Mouse (Mus musculus) embryonic facial prominence, embryonic 13.5 days (tissue): ENCODE measurements around the gene Nip7. TPM values are rescaled to one million over a fixed set of nuclear protein-coding genes. Genes with fewer than 3 reads are reported as not detected.
A peak's percentile ranks its signal among the peaks of the same experiment; 100 is the strongest.
"Not testable (repeated sequence)": the region's sequence is repeated elsewhere in the genome, so short reads cannot be mapped to it uniquely, and the experiment has no call there.

Source experiments
- ATAC-seq: fragments of 200-750 bp; cut with Nextera tagmentation; 2 replicates; pipeline ENCODE4 v1.8.0; 2017; ENCODE audit warnings: low read depth; ENCODE audit not compliant: insufficient number of reproducible peaks, insufficient read depth, low FRiP score, low TSS enrichment
- H3K27ac ChIP-seq: fragments of 300-500 bp; sonication (generic); 2 replicates; pipeline ENCODE4 v1.5.1; 2015; ENCODE audit warnings: moderate library complexity, mild to moderate bottlenecking, inconsistent platforms
- H3K27me3 ChIP-seq: fragments of 300-500 bp; sonication (generic); 2 replicates; pipeline ENCODE4 v1.6.1; 2015; ENCODE audit warnings: mild to moderate bottlenecking, inconsistent platforms
- H3K36me3 ChIP-seq: fragments of 300-500 bp; sonication (generic); 2 replicates; pipeline ENCODE4 v1.6.1; 2015; ENCODE audit warnings: mild to moderate bottlenecking, inconsistent platforms
- H3K4me1 ChIP-seq: fragments of 300-500 bp; sonication (generic); 2 replicates; pipeline ENCODE4 v1.6.1; 2015; ENCODE audit warnings: inconsistent platforms
- H3K4me2 ChIP-seq: fragments of 300-500 bp; sonication (generic); 2 replicates; pipeline ENCODE4 v1.6.1; 2015; ENCODE audit warnings: moderate library complexity, mild to moderate bottlenecking, inconsistent platforms
- H3K4me3 ChIP-seq: fragments of 300-500 bp; sonication (generic); 2 replicates; pipeline ENCODE4 v1.5.1; 2015; ENCODE audit warnings: mild to moderate bottlenecking, inconsistent platforms
- H3K9ac ChIP-seq: fragments of 300-500 bp; sonication (generic); 2 replicates; pipeline ENCODE4 v1.6.1; 2015; ENCODE audit warnings: mild to moderate bottlenecking, inconsistent platforms
- H3K9me3 ChIP-seq: fragments of 300-500 bp; sonication (generic); 2 replicates; pipeline ENCODE4 v1.6.1; 2016; ENCODE audit warnings: inconsistent platforms
- WGBS: fragments of 180-500 bp; shearing (Covaris S2); methylation state at CpG from one replicate; pipeline ENCODE4 v1.1.7; 2015; ENCODE audit warnings: mixed read lengths; 5-methylcytosine and 5-hydroxymethylcytosine counted together
- polyA plus RNA-seq: library from polyadenylated mRNA; unstranded; fragments of >200 nt; fragmentation: Nextera tagmentation; extraction: Ambion mirVana; gene quantifications from 2 replicates; pipeline ENCODE4 v1.2.1, GENCODE M21; 2015

The Nip7 gene
- polyA plus RNA-seq, result 87.2 and 109 TPM in 2 replicates

DNA sequence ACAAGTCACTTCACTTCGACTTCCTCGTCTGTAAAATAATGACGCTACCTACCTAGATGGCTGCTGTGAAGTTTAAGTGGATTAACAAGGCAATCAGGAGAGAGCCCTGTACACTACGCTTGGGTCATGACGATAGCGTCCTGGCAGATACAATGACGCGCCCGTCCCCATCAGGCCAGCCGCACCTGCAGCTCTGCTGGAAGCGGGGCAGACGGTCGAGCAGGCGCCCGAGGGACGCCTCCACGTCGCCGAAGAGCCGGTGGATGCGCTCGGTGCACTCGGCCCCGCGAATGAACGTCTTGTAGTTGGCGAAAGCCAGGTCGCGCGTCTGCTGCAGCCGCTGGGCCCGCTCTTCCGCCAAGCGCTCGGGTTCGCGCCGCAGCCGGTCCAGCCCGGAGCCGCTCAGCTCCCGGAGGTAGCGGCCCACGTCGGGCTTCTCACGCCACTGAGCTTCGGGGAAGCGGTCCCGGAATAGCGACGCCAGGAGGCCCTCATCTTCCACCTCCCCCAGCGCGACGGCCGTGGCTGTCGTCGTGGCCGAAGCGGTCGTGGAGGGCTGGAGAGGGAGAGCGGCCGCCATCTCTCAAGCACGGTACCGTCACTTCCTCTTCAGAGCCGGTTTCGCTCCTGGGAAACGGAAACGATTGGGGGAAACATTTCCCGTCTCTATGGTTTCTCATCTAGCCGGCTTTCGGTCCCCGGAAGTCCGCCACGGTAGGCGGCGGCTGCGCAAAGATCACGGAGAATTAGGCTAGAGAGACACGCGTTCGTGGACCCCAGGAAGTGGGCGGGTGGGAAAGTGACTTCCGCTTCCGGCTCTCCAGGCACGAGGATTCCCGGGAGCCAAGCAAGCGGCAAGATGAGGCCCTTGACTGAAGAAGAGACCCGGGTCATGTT, at the start of gene Nip7, which contains the start of gene Cog8:
TSS of gene Nip7 (plus strand) at position 802 of the 897 bp plus-strand sequence.
TSS of gene Cog8 (minus strand) at position 614 of the 897 bp plus-strand sequence.
- peaks cover 24% of the 10 kb centered on the region for H3K4me1 ChIP-seq
- H3K4me2 ChIP-seq, result peak within 1 kb of the TSS; percentile 97
- H3K9ac ChIP-seq, result peak within 1 kb of the TSS; percentile 89
- peak within 1 kb of the TSS; percentile 60 for H3K27ac ChIP-seq
- ATAC-seq, result peak; percentile 89
- H3K4me3 ChIP-seq, result peak within 1 kb of the TSS; percentile 98
- under 1% methylated on average over 88 of the region's 88 CpGs for WGBS
- peaks cover 57% of the 10 kb centered on the region for H3K36me3 ChIP-seq
- H3K9me3 ChIP-seq, result no peaks in the 10 kb centered on the region
- no peaks in the 10 kb centered on the region for H3K27me3 ChIP-seq

DNA sequence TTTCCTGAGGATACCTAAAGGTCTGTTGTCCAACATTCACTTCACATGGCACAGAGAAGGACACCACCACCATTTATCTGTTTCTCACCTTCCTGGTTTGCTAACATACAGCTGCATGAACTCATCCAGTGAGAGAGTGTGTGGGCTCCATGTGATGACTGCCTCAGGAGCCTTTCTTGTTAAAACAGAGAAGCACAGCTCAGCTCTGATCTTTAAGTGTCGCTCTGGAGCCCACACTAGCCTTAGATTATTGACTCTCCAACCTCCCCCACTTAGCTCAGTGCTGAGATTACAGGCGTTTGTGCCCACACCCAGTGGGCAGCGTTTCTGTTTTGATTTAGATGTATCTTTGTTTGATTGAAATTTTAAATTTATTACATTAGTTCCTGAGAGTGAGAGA, 48.9 kb upstream of the Nip7 start:
- Histone ChIP-seq H3K9ac (no peak overlapping the region), H3K36me3 (peaks cover 64% of the 10 kb centered on the region), H3K4me3 (no peak overlapping the region), H3K4me1 (no peaks in the 10 kb centered on the region), H3K27me3 (no peaks in the 10 kb centered on the region), H3K4me2 (no peak overlapping the region), H3K9me3 (no peaks in the 10 kb centered on the region), H3K27ac (no peak overlapping the region)
- WGBS, result 84% methylated on average over 3 of the region's 3 CpGs
- ATAC-seq, result no peak

DNA sequence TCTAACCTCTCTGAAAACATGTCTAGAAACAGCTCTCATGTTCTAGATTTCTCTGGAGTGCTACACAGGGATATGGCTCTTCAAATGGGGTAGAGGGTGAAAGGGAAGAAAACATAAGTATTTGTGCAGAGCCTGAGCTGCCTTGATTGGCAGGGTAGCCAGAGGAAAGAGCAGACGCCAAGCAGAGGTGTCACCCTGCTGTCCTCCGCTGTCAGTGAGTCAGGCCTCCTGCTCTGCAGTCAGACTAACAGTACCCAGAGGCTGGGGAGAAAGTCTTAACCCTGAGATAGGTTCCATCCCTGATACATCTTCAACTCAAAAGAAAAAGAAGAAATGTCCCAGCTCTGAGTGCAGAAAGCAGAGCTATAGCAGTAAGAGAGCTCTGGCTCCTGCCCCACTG, 44.0 kb upstream of the Nip7 start:
- Histone ChIP-seq H3K4me3 (no peak overlapping the region), H3K36me3 (peaks cover 39% of the 10 kb centered on the region)
- WGBS, result 79% methylated on average over 2 of the region's 2 CpGs

GRCm38 (mm10) chr8:107014915-107015314, 41.8 kb upstream of the Nip7 start:
- 89% methylated on average over 1 of the region's 1 CpGs for WGBS
- no peak for ATAC-seq
- Histone ChIP-seq H3K4me3 (no peak overlapping the region), H3K4me1 (no peaks in the 10 kb centered on the region), H3K27me3 (no peaks in the 10 kb centered on the region), H3K4me2 (no peak overlapping the region), H3K27ac (no peak overlapping the region), H3K9ac (no peak overlapping the region), H3K36me3 (peaks cover 28% of the 10 kb centered on the region), H3K9me3 (no peaks in the 10 kb centered on the region)

More for the DNA sequence above, 44.0 kb upstream of the Nip7 start:
- H3K4me1 ChIP-seq, result no peaks in the 10 kb centered on the region
- H3K27ac ChIP-seq, result no peak overlapping the region
- no peaks in the 10 kb centered on the region for H3K9me3 ChIP-seq
- no peak for ATAC-seq
- H3K9ac ChIP-seq, result no peak overlapping the region
- no peaks in the 10 kb centered on the region for H3K27me3 ChIP-seq
- no peak overlapping the region for H3K4me2 ChIP-seq

DNA sequence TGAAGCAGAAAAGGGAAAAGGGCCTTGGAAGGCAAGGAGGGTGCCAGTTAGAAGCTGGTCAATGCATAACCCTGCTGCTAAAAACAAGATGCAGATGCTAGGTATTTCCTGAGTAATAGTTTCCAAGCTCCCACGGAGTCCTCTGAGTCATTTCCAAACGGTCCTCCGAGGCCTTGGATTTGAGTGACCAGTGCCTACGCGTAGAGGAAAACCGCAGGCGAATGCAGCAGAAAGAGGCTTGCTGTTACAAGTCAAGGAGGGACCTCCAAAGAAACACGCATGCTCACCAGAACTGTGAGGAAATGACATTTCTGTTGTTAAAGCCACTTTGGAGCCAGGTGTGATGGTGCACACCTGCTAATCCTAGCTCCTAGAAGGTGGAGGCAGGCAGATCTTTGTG, 33.2 kb upstream of the Nip7 start:
- H3K36me3 ChIP-seq, result no peaks in the 10 kb centered on the region
- H3K4me3 ChIP-seq, result no peak overlapping the region
- H3K27me3 ChIP-seq, result no peaks in the 10 kb centered on the region
- H3K4me2 ChIP-seq, result no peak overlapping the region
- H3K27ac ChIP-seq, result no peak overlapping the region
- no peak for ATAC-seq
- H3K9ac ChIP-seq, result no peak overlapping the region
- H3K9me3 ChIP-seq, result no peaks in the 10 kb centered on the region
- 89% methylated on average over 8 of the region's 8 CpGs for WGBS
- no peaks in the 10 kb centered on the region for H3K4me1 ChIP-seq

DNA sequence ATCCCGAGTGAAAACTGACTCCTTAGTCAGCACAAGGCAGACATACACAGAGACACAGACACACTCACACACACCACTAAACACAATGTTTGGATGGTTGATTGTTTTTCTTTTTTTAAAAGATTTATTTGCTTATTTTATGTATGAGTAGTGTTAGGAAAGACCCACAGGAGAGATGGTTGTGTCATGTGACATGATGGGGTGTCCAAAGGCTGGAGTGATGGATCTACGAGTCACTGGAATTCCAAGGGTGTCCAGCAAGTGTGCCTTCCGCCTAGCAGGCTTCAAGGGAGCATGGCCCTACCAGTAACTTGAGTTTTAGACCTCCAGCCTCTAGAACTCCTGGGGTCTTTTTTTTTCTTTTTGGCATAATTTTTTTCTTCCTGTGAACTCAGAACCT, 27.4 kb upstream of the Nip7 start:
- peaks cover 17% of the 10 kb centered on the region for H3K4me1 ChIP-seq
- 85% methylated on average over 3 of the region's 3 CpGs for WGBS

GRCm38 (mm10) chr8:107030058-107030457, 26.6 kb upstream of the Nip7 start:
- H3K4me1 ChIP-seq, result peaks cover 17% of the 10 kb centered on the region
- H3K4me2 ChIP-seq, result no peak overlapping the region
- H3K9me3 ChIP-seq, result no peaks in the 10 kb centered on the region
- no peak overlapping the region for H3K9ac ChIP-seq
- no peaks in the 10 kb centered on the region for H3K27me3 ChIP-seq
- WGBS, result 64% methylated on average over 5 of the region's 5 CpGs
- 0 out of 2 replicates have a peak, but pooled peaks cover 3% of the 10 kb centered on the region for H3K36me3 ChIP-seq
- no peak for ATAC-seq
- no peak overlapping the region for H3K4me3 ChIP-seq
- no peak overlapping the region for H3K27ac ChIP-seq

More for the DNA sequence above, 27.4 kb upstream of the Nip7 start:
- H3K4me3 ChIP-seq, result no peak overlapping the region
- no peaks in the 10 kb centered on the region for H3K36me3 ChIP-seq
- no peak overlapping the region for H3K4me2 ChIP-seq
- H3K27me3 ChIP-seq, result no peaks in the 10 kb centered on the region
- no peaks in the 10 kb centered on the region for H3K9me3 ChIP-seq
- no peak overlapping the region for H3K9ac ChIP-seq
- no peak for ATAC-seq
- H3K27ac ChIP-seq, result no peak overlapping the region

DNA sequence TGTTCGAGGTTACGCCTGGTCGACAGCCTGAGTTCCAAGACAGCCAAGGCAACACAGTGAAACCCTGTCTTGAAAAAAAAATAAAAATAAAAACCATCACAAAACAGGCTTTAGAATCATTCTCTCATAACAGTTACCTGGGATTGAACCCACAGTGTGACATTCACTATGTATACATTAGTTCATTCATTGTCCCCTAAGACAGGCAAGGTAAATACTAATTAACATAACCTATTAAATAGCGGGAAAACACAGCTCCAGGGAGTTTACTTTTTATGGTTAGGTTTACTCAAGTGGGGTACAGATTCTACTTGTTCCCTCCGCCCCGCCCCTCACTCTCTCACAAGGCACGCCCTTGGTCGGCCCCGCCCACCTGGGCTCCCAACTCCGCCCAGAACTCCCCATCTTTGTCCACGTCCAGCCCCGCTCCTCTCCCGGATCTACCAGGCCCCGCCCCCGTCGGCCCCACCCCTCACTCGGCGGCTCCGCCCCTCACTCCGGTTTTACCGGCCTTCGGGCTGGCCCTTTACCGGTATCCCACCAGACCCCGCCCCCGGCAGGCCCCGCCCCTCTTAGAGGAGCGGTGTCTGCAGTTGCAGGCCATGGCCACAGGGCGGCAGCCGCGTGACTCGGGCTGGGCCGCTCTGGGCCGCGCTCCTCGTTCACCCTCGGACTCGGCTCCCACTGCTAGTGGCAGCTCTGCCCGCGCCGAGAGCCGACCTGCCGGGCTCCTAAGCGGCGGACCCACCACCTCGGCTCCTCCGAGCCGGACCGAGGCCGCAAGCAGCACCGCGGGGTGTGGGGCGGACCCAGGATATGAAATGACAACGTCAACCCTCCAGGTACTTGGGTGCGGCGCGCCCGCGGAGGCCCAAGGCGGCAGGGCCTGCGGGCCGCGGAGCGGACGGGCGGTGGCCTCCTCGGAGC, 25.8 kb upstream of the Nip7 start, which contains the start of gene Vps4a:
TSS of gene Vps4a (plus strand) at position 573 of the 927 bp plus-strand sequence.
- no peaks in the 10 kb centered on the region for H3K9me3 ChIP-seq
- H3K4me2 ChIP-seq, result peak within 1 kb of the TSS; percentile 76
- H3K4me1 ChIP-seq, result peaks cover 17% of the 10 kb centered on the region
- H3K27ac ChIP-seq, result peak within 1 kb of the TSS; percentile 74
- ATAC-seq, result peak; percentile 93
- no peaks in the 10 kb centered on the region for H3K27me3 ChIP-seq
- peak within 1 kb of the TSS; percentile 97 for H3K4me3 ChIP-seq
- peak within 1 kb of the TSS; percentile 98 for H3K9ac ChIP-seq
- H3K36me3 ChIP-seq, result peaks cover 11% of the 10 kb centered on the region
- WGBS, result 4% methylated on average over 66 of the region's 66 CpGs

GRCm38 (mm10) chr8:107031577-107032090, 25.0 kb upstream of the Nip7 start:
- peak overlapping the region; percentile 97 for H3K4me3 ChIP-seq
- H3K27me3 ChIP-seq, result no peaks in the 10 kb centered on the region
- peak overlapping the region; percentile 76 for H3K4me2 ChIP-seq
- peaks cover 17% of the 10 kb centered on the region for H3K36me3 ChIP-seq
- ATAC-seq, result no peak; the same call in 1 of the 2 replicates
- H3K9me3 ChIP-seq, result no peaks in the 10 kb centered on the region
- H3K27ac ChIP-seq, result peak overlapping the region; percentile 74
- H3K9ac ChIP-seq, result peak overlapping the region; percentile 98
- H3K4me1 ChIP-seq, result peaks cover 17% of the 10 kb centered on the region
- under 1% methylated on average over 40 of the region's 40 CpGs for WGBS

DNA sequence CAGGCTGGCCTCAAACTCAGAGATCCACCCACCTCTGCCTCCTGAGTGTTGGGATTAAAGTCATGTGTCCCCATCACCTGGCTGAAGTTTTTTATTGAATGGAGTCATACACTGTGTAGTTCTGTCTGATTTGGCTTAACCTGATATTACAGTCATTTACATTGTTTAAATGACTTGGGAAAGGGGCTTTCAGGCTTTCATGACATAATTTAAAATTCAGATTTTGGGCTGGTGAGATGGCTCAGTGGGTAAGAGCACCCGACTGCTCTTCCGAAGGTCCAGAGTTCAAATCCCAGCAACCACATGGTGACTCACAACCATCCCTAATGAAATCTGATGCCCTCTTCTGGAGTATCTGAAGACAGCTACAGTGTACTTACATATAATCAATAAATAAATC, 23.1 kb upstream of the Nip7 start:
- not testable (repeated sequence) for H3K4me2 ChIP-seq, H3K9me3 ChIP-seq, H3K9ac ChIP-seq, H3K27ac ChIP-seq, ATAC-seq, H3K27me3 ChIP-seq, H3K4me3 ChIP-seq
- Histone ChIP-seq H3K36me3 (peaks cover 27% of the 10 kb centered on the region), H3K4me1 (peaks cover 17% of the 10 kb centered on the region)
- 90% methylated on average over 2 of the region's 2 CpGs for WGBS

DNA sequence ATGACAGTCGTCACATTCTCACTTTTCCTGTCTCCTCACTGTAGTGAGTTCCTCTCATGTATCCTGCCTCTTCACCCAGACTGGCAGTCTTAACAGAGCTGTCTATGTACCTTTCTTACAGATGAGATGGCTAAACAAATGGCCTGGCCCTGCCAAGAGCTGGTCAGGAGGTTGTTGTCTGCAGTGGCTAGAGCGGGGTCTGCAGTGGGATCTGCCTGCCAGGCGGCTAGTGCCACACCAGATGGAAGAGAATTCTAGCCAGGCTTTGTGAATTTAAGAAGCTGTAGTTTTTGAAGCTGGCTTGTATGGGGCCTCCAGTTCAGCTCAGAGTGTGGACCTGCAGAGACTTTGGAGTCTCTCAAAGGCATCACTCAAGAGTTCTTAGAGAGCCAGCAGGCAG, 21.0 kb upstream of the Nip7 start:
- ATAC-seq, result no peak
- H3K36me3 ChIP-seq, result peaks cover 47% of the 10 kb centered on the region
- 0 out of 2 replicates have a peak overlapping the region, but pooled peaks have one; percentile 21 for H3K9ac ChIP-seq
- H3K27ac ChIP-seq, result no peak overlapping the region
- H3K9me3 ChIP-seq, result no peaks in the 10 kb centered on the region
- 92% methylated on average over 3 of the region's 3 CpGs for WGBS
- H3K4me2 ChIP-seq, result no peak overlapping the region
- H3K4me3 ChIP-seq, result no peak overlapping the region
- H3K4me1 ChIP-seq, result peaks cover 17% of the 10 kb centered on the region
- no peaks in the 10 kb centered on the region for H3K27me3 ChIP-seq
